Mouse (Mus musculus): ENCODE measurements around the gene Unc5c.

Unc5c gene

DNA sequence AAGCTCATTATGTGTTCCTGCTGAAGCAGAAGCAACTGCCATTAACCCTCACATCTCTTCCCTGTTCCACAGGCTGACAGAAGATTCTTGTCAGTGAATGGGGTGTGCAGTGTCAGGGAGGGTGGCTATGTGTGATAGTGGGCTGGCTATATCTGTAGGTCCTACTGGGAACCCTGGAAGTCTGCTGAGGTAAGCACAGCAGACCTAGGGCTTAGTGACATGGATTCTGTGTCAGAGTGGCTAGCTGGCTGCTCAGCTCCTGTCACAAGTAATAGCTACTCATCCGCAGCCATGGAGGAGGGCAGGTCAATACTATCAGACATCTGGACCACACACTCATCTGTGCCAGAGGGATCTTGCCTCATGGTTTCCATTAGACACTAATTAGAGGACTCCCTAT is 349.8 kb downstream of the Unc5c start:
- peak; percentile 34 for DNase-seq (ENCODE audit: low spot score)

DNA sequence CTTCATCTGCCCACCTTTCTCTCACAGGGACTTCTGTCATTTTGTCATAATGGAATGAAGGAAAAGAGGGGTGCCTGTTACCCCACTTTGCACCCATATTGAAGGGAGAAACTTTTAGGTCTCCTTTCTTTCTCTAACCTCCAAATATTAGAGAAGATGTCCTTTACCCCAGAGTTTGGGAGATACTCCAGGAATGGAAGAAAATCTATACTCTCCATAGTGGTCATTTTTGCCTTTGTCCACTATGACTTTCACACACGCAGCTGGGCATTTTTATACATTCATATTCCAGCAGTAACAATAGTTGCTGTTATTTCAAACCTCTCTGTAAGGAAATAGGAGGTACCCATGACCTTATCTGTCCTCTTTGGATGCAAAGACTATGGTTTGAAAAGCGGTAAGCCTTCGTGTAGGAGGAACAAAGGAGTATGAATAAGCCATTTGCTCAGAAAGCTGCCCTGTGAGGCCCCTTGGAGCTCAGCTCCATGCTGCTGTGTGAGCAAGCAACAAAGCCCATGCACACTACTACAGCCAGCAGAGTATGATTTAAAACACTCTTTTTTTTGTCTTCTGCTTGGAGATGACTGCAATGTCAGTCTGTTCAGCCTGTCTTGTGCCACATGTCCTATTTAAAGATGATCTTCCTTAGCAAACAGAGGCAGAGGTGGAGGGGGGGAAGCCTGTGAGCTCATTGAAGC is 353.7 kb downstream of the Unc5c start:
- no peak for DNase-seq (ENCODE audit: low spot score)

- DNase-seq (ENCODE audit: low spot score) = no peak
Measured at GRCm38 (mm10) chr3:141819331-141819941, 354.4 kb downstream of the Unc5c start.

DNA sequence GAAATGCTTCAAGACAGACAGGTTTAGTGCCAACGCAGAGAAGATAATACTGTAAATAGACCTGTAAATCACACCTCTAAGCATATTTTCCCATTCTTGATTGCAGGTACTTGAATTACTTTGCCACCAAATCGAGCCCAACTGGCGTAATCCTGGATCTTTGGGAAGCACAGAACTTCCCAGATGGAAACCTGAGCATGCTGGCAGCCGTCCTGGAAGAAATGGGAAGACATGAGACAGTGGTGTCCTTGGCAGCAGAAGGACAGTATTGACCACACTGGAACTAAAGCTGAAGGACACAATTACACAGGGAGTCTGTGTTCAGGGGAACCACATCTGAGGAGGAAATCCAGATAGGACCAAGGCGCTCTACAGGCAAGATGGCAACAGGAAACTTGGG is 363.3 kb downstream of the Unc5c start:
- DNase-seq (ENCODE audit: low spot score) = no peak

DNA sequence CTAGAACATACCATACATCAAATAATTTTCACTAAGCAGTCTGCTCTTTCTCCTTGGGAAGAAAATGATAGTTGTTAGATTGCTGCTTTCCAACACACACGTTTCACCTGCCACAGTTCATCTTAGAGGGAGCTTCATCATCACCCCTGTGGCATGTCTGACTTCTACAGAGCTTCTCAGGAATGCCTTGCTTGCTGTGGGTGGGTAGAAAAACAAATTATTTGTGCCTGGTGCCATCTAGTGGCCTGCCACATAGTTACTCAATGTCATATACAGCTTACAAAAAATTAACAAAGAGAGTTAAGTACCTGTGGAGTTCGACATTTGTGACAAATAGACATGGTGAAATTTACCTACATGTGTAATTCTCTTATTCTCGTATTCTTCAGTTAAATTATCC is 366.1 kb downstream of the Unc5c start:
- peak; percentile 67 for DNase-seq (ENCODE audit: low spot score)

- peak; percentile 58 for DNase-seq (ENCODE audit: low spot score)
Measured at GRCm38 (mm10) chr3:141838864-141839263, 373.8 kb downstream of the Unc5c start.

GRCm38 (mm10) chr3:141849206-141849605 is 384.2 kb downstream of the Unc5c start:
- DNase-seq (ENCODE audit: low spot score) = no peak

DNA sequence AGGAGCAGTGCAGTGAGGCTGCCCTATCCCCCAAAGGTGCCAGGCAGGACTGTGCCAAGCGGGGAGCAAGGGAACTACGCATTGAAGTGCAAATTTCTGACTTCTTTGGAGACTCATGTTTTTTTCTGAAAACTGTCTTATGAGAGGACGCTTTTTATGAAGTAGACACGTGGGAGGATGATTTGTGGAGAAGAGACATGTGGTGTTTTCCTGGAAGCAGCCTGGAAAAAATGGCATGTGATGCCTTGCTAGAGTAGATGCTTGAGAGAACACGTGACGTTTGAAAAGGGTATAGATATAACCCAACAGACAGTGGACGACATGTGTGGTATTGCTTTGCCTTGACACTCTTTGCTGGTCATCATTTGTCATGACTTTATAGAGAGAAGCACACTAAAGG is 385.1 kb downstream of the Unc5c start:
- DNase-seq (ENCODE audit: low spot score) = no peak

DNA sequence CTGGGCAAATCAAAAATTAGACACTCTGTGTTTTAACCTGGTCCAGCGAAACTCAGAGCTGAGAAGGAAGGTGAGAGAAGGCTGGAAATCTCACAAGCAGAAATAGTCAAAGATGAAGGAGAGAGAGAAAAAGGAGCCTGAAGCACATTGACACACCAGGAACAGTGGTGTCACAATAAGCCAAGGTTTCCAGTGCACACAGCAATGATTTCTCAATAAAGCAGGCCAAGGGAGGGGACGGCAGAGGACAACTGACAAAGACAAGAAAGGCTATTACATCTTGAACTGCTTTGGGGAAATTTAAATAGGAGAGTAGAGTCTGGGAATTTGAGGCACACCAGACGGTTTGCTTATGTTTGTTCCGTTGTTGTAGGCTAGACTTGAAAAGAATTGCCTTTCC is 389.3 kb downstream of the Unc5c start:
- DNase-seq (ENCODE audit: low spot score) = no peak

GRCm38 (mm10) chr3:141857123-141857522 is 392.1 kb downstream of the Unc5c start:
- no peak for DNase-seq (ENCODE audit: low spot score)

DNA sequence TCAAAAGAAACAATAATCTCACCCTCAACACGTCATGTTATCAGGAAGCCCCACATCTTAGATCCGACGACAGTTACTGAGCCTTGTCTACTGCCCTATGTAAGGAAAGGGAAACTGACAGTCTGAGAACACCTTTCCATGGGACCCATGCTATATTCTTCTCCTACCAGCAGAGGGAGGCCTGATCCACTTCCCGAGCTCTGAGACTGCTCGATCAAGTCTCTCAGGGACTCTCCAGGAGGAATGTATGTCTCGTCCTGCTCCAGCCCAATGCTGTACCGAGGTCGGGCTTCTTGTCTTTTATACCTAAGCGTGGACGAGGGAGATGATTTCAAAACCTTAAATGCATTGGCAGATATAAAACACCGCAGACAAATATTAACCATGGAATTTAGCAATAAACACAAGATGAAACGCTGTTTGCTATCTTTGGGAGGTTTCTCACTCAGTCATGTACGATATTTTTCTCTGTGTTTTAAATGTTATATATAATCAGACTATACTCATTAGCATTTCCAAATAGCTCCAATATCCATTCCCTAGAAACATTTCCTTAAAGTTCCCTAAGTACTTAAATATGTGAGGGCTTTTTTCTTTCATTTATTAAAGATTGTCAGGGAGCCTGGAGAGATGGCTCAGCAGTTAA is 397.9 kb downstream of the Unc5c start:
- peak; percentile 70 for DNase-seq (ENCODE audit: low spot score)

- no peak for DNase-seq (ENCODE audit: low spot score)
Measured at GRCm38 (mm10) chr3:141871805-141872204, 406.8 kb downstream of the Unc5c start.

DNA sequence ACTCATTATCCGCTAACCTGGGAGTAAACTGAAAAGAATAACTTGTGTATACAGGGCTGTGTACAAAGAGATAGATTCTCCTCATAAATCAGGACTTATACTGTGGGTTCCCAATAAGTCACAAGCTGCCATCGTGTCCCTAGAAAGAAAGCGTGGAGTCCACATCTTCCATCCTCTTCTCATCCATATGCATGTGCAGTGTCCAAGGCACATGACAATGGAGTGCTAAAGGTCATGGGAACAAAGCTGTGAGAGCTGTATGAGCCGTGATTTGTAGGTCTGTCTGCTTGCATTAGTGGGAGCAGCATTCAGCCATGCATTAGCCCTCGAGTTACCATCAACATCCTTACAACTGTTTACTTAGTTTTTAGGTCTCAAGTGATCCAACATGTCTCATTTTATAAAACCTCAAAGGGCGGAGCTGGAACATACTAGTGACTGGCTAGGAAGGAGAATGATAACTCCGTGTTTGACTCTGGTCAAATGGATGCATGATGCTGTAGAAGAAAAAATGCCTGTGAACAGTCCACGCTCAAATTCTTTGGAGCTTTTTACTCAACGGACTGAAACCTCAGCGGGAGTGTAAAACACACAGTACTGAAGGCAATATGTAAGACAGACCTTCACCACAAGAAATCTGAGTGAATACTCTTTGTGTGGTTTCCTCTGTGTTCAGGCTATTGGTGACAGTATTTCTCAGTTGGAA is 407.5 kb downstream of the Unc5c start:
- DNase-seq (ENCODE audit: low spot score) = no peak

- DNase-seq (ENCODE audit: low spot score) = no peak
Measured at GRCm38 (mm10) chr3:141882496-141882895, 417.5 kb downstream of the Unc5c start.

DNA sequence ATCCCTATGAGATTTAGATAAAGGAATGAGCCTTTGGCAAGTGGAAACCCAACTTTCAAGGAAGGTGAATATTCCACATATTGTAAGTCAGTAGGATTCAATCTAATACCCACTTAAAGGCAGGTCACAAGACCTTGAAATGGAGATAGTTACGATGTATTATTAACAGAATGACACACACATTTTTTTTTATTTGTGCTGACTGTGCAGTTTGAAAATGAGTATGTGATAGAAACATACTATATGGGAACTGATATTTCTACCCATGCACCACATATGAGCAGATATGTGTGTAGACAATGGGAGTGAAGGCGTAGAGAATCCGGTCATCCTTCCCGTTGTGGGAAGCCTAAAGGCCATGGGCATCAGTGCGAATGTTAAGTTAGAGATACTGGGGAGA is 419.2 kb downstream of the Unc5c start:
- no peak for DNase-seq (ENCODE audit: low spot score)

Data from MN1 (cell line).